Mouse (Mus musculus) liver, embryonic 14.5 days (tissue): Measurements from ENCODE around the gene Slc17a2.

Source experiments
- CTCF ChIP-seq: IDR thresholded peaks from 2 replicates; pipeline ENCODE4 v1.5.1; 2016; ENCODE audit warnings: antibody characterized with exemption, low read depth, control low read depth
- EP300 ChIP-seq: IDR thresholded peaks from 2 replicates; pipeline ENCODE4 v1.6.1; 2016; ENCODE audit warnings: antibody characterized with exemption, low read depth

- TF ChIP-seq CTCF (no peak), EP300 (no peak)
These were observed 2.3 kb upstream of the Slc17a2 start for GRCm38 (mm10) chr13:23804532-23804931.
